Mouse (Mus musculus) megakaryocyte, embryonic 14.5 days (primary cell): ENCODE results near the gene Fpr3.

Experiments
- FLI1 ChIP-seq: IDR thresholded peaks from 2 replicates; pipeline ENCODE4 v1.6.1; 2012; ENCODE audit warnings: low read length, inconsistent platforms, mixed read lengths
- GATA1 ChIP-seq: IDR thresholded peaks from 3 replicates; pipeline ENCODE4 v1.6.1; 2012; ENCODE audit warnings: mixed read lengths, low read length, inconsistent platforms, borderline replicate concordance

DNA sequence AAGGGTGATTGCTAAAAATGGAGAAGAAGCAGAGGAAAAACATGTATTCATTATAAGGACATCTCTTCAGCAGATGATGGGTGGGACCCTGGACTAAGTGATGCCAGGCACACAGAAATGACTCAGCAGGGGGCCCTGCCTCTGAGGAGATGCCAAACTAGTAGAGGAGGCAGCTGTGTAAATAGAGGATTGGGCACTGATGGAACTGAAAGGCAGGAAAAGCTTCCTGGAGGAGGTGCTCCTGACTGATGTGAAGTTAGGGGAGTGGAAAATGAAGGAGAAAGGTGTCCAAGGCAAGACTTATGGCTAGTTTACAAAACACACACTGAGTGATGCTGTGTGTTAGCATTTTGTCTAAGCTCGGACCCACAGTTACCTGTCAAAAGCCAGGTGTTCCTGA, 30.2 kb upstream of the Fpr3 start:
- TF ChIP-seq GATA1 (no peak), FLI1 (no peak)
